Mouse (Mus musculus) embryonic facial prominence, embryonic 14.5 days (tissue): Measurements from ENCODE around the gene Gal. TPM values are rescaled to one million over a fixed set of nuclear protein-coding genes. Genes with fewer than 3 reads are reported as not detected.

Experiments
- polyA plus RNA-seq: library from polyadenylated mRNA; unstranded; fragments of >200 nt; fragmentation: Nextera tagmentation; extraction: Ambion mirVana; gene quantifications from 2 replicates; pipeline ENCODE4 v1.2.1, GENCODE M21; 2014

Gene Gal
- polyA plus RNA-seq, 1 experiment from 2014 or later, result 9.9 TPM

Other genes with a start within 250 kb of the Gal start
- gene Mrpl21, start 131.6 kb downstream of the Gal start, polyA plus RNA-seq, result 110 and 116 TPM in 2 replicates
- 8.1 and 8.6 TPM in 2 replicates for gene Ighmbp2, start 131.5 kb downstream of the Gal start, polyA plus RNA-seq
- 16.5 and 24.9 TPM in 2 replicates for gene Cpt1a, start 92.2 kb downstream of the Gal start, polyA plus RNA-seq
- 0.29 and 0.35 TPM in 2 replicates for gene Tesmin, start 25.7 kb downstream of the Gal start, polyA plus RNA-seq
- gene Ppp6r3, start 161.2 kb upstream of the Gal start, polyA plus RNA-seq, result 55.5 and 58.9 TPM in 2 replicates